Mouse (Mus musculus) ovary, postnatal 36 days (tissue): ENCODE results near the gene Cbr4.
A peak's percentile ranks its signal among the peaks of the same experiment; 100 is the strongest.

ENCODE experiments used
- DNase-seq: peaks from one replicate; pipeline ENCODE4 v3.0.0; 2022; ENCODE audit warnings: low spot score, mixed read lengths

Cbr4 gene

DNA sequence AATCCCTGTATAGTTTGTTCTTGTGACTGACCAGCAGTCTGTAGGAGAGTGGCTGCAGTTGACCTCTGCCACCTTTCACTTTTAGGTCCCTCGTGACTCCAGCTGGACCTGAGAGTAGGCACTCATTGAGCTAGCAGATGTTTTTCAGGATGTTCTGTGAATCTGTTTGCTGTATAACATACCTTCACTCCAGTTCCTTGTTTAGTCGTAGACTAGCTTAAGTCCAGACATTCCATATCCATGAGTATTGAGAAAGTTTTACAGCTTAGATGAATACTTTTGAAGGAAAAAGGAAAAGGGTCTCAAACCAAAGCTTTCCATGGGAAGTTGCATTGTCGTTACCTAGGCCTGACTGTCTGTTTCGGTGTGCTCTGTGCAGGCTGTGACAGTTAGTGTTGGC, 9.6 kb downstream of the Cbr4 start:
- no peak for DNase-seq

DNA sequence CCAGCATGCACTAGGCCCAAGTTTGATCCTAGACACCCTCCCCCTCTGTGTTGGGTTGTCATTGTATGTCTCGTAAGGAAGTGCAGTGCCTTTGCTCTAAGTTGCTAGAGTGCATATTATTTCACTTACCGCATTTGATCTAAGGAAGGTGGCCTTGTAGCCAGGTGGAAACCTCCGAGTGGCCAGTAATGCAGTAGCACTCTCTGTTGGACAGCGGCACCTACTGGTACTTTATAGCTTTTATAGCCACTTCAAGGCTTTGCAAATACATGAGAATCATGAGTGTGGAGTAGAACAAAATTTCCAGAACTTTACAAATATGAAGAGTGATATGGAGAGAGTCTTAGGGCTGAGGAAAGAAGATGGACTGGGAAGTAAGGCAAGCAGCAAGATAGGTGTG, 11.5 kb downstream of the Cbr4 start:
- no peak for DNase-seq

- no peak for DNase-seq
These were observed 13.4 kb downstream of the Cbr4 start for GRCm38 (mm10) chr8:61500914-61501313.

DNA sequence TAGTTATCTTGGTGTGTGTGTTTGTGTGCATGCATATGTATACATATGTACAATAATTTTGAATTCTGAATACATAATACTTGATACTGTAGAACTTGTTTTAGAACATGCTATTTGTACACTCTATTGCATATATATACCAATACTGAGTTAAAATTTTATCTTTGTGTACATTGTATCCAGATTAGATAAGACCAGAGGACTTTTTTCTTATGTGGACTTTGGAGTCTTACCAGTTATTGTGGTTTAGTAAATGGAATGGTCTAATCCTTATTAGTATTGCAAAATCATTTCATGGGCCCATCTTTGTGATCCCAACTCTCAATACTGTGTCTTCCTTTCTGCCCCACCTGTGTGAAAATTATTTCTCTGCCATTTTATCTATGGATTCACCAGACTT, 14.7 kb downstream of the Cbr4 start:
- no peak for DNase-seq

DNA sequence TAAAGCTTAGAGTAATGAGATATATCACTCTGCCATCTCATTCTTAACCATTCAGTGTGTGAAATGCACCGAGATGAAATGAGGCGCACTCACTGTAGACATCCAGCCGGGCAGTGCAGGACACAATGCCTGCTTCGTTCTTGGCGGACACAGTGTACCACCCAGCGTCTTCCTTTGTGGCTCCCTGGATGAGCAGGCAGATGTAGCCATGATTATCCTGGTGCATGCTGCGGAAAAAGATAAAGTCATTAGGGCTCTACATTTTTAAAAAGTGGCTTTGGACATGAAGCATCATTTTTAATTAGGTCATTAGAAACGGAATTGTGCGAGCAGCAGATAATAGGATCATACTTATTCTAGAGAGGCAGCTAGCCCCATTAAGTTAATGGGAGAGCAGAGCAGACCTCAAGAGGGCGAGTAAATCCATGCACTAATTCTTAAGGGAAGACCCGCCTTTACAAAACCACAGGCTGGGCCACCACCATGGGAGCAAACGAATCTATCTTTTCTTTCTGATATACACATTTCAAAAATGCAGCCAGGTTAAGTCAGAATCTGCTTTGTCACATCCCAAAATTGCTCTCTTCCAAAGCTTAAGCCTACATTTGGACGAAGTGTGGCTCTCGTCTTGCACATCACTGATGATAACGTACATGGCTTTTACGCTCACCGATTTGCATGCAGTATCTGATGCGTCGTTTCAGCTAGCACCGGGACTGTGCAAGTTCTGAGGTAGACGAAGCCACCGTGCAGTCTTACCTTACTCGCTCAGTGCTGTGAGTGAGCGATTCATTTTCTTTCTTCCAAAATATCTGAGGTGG, 27.8 kb downstream of the Cbr4 start:
- no peak for DNase-seq

- peak; percentile 62 for DNase-seq
These were observed 28.6 kb downstream of the Cbr4 start for GRCm38 (mm10) chr8:61515931-61516744.

- DNase-seq, result no peak
These were observed 29.4 kb downstream of the Cbr4 start for GRCm38 (mm10) chr8:61516745-61517501.

- no peak for DNase-seq
These were observed 30.1 kb downstream of the Cbr4 start for GRCm38 (mm10) chr8:61517502-61518185.

GRCm38 (mm10) chr8:61522132-61522531, 34.6 kb downstream of the Cbr4 start:
- no peak for DNase-seq

DNA sequence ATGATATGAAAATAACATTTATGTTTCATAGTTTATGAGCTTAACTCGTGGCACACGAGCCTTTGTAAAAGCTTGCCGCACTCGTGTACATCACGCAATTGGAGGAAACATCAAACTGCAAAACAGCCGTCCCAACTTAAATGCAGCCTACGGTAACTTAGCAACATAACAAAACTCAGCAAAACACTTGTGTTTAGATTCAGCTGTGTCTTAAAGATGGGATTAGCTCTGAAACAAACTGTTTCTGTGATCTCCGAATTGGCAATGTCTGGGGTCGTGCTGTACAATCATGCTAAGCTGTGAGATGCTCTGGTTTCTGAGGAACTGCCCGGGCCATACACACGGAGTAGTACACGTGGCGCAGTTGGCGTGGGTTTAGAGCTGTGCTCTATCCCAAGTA, 39.5 kb downstream of the Cbr4 start:
- no peak for DNase-seq

DNA sequence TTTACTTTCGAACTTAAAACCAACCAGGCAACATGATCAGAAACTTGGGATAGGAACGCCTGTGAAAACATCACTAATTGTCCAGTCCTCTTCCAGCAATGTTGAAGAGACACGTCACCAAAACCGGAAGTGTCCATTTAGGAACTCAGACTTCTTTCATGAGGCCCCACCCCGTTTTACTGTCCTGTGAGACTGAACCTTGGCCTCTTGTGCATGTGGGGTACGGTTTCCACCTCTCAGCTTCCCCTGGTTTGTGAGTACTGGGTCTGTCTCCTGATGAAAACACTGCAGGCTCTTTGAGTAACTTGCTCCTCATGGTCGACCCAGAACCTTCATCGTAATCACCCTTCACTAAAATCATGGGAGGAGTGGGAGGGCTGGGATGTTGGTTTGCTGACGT, 40.7 kb downstream of the Cbr4 start:
- no peak for DNase-seq

- DNase-seq, result no peak
These were observed 41.1 kb downstream of the Cbr4 start for GRCm38 (mm10) chr8:61528642-61529041.

- DNase-seq, result no peak
These were observed 44.6 kb downstream of the Cbr4 start for GRCm38 (mm10) chr8:61531944-61532795.

GRCm38 (mm10) chr8:61532831-61533230, 45.3 kb downstream of the Cbr4 start:
- DNase-seq, result no peak

DNA sequence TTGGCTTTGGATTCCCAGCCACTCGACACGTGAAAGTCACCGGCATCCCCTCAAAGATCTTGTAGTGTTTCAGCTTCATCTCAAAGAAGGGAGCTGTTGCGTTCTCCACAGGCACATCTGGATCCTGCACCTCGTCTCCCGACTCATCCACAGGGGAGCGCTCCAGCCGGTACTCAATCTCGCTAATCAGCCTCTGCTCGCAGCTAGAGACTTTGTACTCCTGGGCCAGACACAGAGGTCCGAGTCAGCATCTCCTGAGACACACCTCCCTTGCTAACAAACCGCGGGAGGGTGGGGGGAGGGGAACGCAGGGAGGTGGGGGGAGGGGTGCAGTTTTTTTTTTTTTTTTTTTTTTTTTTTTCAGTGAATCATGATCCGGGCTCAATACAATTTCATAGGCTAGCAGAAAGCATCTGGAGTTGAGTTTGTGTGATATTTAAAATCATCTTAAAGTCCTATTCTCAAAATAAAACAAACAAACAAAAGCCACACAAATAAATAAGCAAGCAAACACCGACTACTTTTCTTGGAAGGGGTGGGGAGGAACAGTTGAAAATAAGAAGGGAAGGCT, 45.9 kb downstream of the Cbr4 start:
- no peak for DNase-seq

- no peak for DNase-seq
These were observed 47.9 kb downstream of the Cbr4 start for GRCm38 (mm10) chr8:61535472-61535871.

GRCm38 (mm10) chr8:61537471-61537870, 49.9 kb downstream of the Cbr4 start:
- no peak for DNase-seq

- DNase-seq, result peak; percentile 83
These were observed 52.4 kb downstream of the Cbr4 start for GRCm38 (mm10) chr8:61539828-61540500.

DNA sequence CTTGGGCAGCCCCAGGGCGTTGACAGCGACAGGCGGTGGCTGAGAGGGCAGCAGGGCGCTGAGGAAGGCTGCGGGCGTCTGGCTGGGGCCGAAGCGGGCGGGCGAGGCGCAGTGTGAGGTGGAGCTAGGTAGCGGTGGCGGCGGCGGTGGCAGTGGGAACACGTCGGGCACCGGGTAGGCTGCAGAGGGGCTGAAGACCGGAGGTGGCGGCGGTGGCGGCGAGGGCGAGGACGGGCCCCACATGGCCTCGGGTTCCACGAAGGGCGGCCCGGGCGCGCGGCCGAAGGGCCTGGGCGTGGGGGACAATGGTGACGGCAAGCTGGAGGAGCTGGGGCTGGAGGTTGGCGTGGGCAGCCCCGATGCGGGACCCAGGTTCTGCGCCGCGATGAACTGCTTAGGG, 62.1 kb downstream of the Cbr4 start:
- no peak for DNase-seq
